Mouse (Mus musculus) embryonic stem cell, embryonic (primary cell): ENCODE measurements at regions not wholly inside any gene's neighbourhood (a gene's known extent, or its start where the extent isn't known, plus 50 kb on each side); places are given as distances from the start of the nearest gene placed in this dataset.

Experiments used
- CTCF ChIA-PET, 4 experiments: fragments of 300-600 bp in 2 of 4; fragments of 350-600 bp in 2 of 4; sonication (Branson Sonifier 250); formaldehyde crosslinking; loops; one replicate each; lab custom pipeline; 2022; ENCODE audit warnings: inconsistent platforms in 2 of 4; lab: Charles Lee
- POLR2A ChIA-PET, 4 experiments: fragments of 300-600 bp in 2 of 4; fragments of 350-600 bp in 2 of 4; sonication (Branson Sonifier 250); formaldehyde crosslinking; loops; one replicate each; lab custom pipeline; 2022; ENCODE audit warnings: antibody characterized with exemption in 4 of 4, inconsistent platforms in 1 of 4; lab: Charles Lee

DNA sequence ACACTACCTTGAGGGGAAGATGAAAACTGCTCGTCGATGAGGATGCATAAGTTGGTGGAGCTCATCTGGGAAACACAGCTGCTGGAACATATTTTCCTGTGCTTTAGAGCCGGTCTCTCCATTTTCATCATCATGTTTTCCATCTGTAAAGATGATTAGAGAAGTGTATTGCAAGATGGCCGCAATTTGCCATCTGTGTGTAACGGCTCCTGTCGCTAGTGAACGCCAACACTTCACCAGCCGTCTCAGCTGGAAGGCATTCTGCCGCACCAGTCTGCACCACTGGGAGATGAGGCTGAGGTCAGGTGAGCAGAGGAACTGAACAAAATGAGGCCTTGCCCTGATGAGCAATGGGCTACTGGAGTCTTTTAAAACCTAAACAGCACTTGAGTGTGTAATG lies 57.4 kb downstream of the Gm21962 start:
- ChIA-PET POLR2A (no interaction called here), CTCF (no interaction called here)

DNA sequence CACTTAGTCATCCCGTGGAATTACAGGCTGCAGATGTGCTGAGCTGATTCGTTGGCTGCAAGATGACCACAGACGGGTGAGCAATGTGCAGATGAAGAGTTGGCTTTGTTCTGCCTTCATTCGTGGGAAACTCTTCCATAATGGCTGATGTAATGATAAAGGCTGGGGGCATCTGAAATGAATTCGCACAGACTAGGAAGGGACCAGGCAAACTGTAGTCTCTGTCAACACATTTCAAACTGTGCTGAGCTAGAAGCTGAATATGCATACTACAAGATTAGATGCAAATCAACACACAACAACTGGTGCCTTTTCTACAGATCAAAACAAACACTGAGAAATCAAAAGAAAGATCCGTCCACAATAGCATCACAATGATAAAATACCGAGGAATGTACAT lies 58.1 kb downstream of the Gm21962 start:
- POLR2A ChIA-PET, result interaction anchor here in 1 of 4 experiments (0.6 kb wide), 1 partner anchor 9 kb away, joined by 3 read pairs; no protein-coding TSS in a partner anchor
- CTCF ChIA-PET, result no interaction called here

DNA sequence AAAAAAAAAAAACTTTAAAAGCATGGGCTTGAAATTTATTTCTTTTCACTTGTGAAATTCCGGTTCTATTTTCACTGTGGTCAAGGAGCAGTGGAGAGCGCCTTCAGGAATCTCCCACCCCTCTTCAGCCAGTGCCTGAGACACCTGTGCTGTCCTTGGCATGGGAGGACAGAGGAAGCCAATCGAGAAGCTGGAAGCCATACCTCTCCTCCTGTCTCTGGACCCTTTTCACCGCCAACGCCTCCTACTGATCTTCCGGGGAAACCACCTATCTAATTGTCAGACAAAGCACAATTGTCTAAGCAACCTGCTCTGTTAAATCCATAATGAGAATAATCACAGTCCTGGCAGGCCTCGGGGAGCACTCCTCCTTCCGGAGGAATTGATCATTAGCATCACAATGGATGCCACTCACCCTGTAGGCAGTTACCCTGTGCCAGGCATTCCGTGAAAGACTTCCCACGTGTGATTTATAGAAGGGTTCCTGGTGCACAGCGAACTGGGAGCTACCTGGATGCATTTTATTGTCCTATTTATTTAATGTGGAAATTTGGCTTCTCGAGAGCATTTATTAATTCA lies 66.0 kb downstream of the Gm21962 start:
- CTCF ChIA-PET, result interaction anchor here in 2 of 4 experiments (0.7 to 1.1 kb wide), 2 partner anchors 15 to 1826 kb away, joined by 3 read pairs; no protein-coding TSS in a partner anchor
- POLR2A ChIA-PET, result interaction anchor here in 1 of 4 experiments (0.7 kb wide), 1 partner anchor 332 kb away, joined by 4 read pairs; no protein-coding TSS in a partner anchor

DNA sequence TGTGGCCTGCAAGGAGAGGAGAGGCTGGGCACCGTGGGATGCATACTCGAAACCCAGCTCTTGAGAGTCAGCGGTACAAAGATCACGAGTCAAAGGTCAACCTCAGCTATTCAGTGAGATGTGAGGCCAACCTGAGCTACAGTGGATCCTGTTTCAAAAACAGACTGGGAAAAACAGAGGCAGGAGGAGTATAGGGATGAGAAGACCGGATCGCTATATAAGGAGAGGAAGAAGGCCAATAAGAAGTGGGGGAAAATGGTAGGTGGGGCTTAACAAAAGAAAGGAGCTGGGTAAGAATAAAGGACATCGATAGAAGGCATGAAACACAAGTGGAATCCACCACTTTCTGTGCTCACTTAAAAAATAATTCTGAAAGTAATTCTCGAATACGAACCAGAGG lies 70.2 kb downstream of the Gm21962 start:
- CTCF ChIA-PET, result interaction anchor here in 1 of 4 experiments (1.0 kb wide), 1 partner anchor 11 kb away, joined by 4 read pairs; no protein-coding TSS in a partner anchor
- POLR2A ChIA-PET, result no interaction called here

DNA sequence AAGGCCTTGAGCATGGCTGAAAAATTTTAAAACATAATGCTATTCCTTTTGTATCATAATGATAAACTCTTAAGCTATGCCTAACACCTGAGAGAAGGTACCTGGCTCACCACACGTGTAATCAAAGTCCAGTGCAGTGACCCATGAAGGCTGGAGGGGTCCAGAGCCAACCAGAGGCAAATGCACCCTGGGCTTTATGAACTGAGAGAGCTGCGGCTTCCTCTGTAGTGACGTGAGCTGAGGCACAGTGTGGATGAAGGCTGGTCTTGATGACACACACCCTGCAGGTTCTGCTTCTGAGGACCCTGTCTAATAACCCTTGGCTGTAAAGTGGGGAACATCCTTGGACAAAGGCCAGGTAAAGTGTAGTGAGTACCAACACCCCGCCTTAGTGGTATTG lies 70.8 kb downstream of the Gm21962 start:
- ChIA-PET CTCF (interaction anchor here in 1 of 4 experiments (0.6 to 1.0 kb wide), 2 partner anchors 9 to 11 kb away, joined by 4 read pairs; no protein-coding TSS in a partner anchor), POLR2A (no interaction called here)

DNA sequence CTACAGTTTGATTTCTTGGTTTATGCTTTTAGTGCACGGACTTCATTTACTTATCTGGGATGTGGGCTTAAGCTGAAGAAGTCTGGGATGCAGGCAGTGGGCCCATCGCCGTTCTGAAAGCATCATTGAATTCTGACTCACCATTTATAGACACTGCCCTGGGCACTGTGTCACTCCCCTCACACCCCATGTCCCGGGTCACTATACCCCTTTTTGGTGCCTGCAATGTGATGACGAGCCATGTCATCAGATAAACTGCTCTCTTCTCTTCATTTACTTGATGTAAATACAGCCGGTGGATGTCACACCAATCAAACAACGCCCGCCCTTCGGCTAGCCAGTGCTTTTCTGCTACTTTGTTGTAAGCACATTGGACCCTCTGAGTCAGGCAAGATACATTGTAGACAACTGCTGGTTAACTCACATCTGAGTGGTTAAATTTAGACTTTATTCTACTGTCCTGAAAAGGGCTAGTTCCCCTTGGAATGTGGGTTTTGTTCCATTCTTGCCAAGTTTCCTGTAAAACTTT lies 80.5 kb downstream of the Gm21962 start:
- POLR2A ChIA-PET, result no interaction called here

DNA sequence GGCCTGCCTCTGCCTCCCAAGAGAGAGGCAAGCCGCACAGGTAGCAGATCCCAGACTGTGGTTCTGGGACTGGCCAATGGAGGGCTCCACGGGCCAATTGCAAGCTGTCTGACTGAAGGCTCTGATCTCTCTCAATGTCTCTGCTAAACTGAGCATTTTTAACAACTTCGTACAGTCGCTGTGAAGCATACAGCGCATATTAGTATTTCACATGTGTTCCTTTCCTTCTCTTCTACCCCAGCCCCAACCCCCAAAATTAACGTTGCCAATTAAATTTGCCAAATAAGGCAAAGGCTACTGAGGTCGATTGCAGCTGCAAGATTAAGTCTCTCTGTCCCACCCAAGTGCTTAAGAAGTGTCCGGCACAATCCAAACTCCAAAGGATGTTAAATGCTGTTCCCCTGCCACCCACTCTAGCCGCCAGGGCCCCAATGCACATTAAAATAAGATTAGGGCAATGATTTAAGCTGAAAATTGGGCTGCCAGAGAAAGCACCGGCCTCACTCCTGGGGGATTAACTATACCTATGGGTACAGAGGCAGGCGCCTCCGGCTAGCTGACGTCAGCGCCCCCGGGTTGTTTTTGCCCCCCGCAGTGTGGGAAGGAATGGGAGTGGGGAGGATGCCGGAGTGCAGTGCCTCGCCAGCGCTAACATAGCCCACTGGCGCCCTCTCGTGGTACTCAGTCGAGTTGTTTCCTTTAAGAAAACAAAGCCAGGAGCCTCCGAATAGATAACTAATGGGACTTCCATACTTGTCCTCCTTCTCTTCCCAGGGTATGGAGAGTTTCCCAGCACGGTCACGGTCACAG lies 81.3 kb downstream of the Gm21962 start:
- ChIA-PET POLR2A (interaction anchor here in 1 of 4 experiments (0.5 kb wide), 1 partner anchor 100 kb away, joined by 3 read pairs; no protein-coding TSS in a partner anchor), CTCF (interaction anchor here (0.5 to 1.3 kb wide), 8 partner anchors 11 to 205 kb away, joined by 3 to 5 read pairs (median 4); no protein-coding TSS in a partner anchor)

More for the DNA sequence above, 80.5 kb downstream of the Gm21962 start:
- CTCF ChIA-PET, result interaction anchor here in 2 of 4 experiments (0.5 to 0.7 kb wide), 2 partner anchors 9 to 103 kb away, joined by 4 to 5 read pairs; no protein-coding TSS in a partner anchor

DNA sequence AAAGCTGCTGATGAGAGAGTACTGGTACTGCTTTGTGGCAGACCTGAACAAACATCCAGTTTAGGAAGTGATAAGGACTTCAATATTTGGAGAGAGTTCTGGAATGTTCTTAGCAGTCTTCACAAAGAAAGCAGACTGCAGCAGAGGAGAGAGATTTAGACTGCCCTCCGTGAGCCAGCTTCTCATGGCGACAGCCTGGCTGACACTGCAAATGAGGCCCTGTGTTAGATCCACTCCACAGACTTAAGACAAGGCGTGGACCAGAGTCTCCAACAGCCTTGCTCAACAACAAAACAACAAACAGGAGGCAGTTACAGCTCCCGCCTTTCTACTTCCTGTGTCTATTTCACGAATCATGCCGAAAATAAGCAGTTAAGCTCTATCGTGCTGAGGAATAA lies 81.9 kb downstream of the Gm21962 start:
- ChIA-PET CTCF (interaction anchor here in 2 of 4 experiments (0.9 to 1.3 kb wide), 3 partner anchors 11 to 113 kb away, joined by 3 to 4 read pairs (median 3); no protein-coding TSS in a partner anchor), POLR2A (interaction anchor here in 2 of 4 experiments (0.5 to 1.4 kb wide), 2 partner anchors 99 to 111 kb away, joined by 3 to 4 read pairs; partner anchors contain the start of gene H2afz (in 1 of the 2))

DNA sequence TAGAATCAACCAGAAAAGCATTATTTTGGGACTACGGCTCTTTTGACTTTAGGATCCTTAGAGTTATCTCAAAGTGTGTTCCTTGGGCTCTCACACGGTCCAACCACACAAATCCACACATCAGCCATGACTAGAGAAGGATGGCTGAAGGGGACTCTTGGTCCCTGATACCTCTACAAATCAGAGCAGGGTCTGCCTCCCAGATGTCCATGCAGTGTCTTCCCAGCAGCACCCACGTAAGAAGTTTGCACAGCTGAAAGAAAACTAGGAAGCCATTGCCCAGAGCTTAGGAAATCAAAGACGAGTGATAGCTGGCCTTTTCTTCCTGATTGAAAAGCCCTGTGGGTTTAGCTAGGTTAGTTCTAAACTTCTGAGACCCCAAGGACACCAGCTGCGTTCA lies 84.1 kb downstream of the Gm21962 start:
- ChIA-PET POLR2A (interaction anchor here in 1 of 4 experiments (0.8 to 1.3 kb wide), 2 partner anchors 109 to 112 kb away, joined by 3 to 4 read pairs; partner anchors contain the start of gene H2afz), CTCF (interaction anchor here in 1 of 4 experiments (0.6 kb wide), 1 partner anchor 23 kb away, joined by 3 read pairs; no protein-coding TSS in a partner anchor)

DNA sequence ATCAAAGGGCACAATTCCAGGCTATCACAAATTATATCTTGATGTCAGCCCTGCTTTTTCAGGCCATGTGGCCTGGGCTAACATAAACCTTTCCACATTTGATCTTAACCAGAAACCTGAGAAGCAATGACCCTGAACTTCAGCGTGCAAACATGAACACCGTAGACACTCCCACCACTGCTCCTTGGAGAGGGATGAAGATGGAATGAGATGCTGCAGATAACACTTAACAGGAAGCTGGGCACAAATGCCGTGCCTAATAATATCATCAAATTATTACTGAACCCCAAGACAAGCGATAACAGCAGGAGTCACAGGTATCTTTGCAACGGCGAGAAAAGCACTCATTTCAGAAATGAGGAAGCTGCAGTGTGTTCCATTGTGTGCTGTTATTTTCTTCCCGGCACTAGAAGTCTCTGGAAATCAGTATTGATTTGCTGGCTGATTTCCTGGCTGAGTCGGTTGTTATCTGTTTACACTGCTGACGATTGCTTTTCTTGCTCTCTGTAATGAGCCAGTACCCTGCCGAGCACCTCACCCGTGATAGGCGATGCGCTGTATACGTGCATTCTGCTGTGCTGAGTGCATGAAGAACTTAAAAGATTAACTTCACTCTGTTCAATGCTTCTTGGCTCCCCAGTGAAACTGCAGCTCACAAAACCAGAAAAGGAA lies 91.0 kb downstream of the Gm21962 start:
- ChIA-PET CTCF (interaction anchor here in 1 of 4 experiments (0.6 kb wide), 1 partner anchor 1909 kb away, joined by 3 read pairs; no protein-coding TSS in a partner anchor), POLR2A (interaction anchor here in 3 of 4 experiments (0.7 to 1.6 kb wide), 3 partner anchors 102 to 110 kb away, joined by 3 to 6 read pairs (median 3); partner anchors contain the start of gene H2afz (in 2 of the 3))

DNA sequence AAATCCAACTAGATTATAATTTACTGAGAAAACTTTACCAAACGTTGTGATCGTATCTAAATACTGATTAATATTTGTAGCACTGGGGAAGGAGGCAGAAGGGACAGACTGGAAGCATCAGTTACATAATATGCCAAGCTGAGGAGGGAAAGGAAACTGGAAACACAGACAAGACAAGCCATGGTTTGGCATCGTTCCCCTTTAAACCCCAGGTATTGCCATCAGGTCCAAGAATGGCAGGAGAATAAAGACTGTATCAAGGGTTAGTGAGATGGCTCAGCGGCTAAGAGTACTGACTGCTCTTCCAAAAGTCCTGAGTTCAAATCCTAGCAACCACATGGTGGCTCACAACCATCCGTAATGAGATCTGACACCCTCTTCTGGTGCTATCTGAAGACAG lies 92.1 kb downstream of the Gm21962 start:
- POLR2A ChIA-PET, result interaction anchor here in 1 of 4 experiments (1.6 kb wide), 1 partner anchor 101 kb away, joined by 6 read pairs; the partner anchor contains the start of gene H2afz
- CTCF ChIA-PET, result interaction anchor here in 1 of 4 experiments (0.6 kb wide), 1 partner anchor 102 kb away, joined by 3 read pairs; no protein-coding TSS in a partner anchor

DNA sequence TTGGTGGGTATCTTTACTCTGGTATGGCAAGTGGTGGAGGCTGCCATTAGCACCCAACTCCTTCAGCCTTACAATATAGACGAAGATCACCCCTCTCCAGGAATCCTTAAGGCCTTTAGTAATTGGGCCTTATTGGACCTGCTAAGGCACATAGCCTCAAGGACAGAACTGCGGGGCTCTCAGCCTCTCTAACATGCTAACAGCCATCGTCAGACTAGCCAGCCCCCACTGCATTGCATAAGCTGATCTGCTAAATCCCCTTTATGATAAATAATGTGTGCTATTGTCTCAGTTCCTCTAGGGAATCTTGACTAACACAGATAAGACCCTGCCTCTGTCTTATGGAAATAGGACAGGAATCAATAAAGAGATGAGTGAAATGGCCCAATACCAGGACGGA lies 95.7 kb upstream of the H2afz start:
- POLR2A ChIA-PET, result interaction anchor here in 1 of 4 experiments (1.4 kb wide), 1 partner anchor 95 kb away, joined by 3 read pairs; the partner anchor contains the start of gene H2afz
- CTCF ChIA-PET, result no interaction called here

DNA sequence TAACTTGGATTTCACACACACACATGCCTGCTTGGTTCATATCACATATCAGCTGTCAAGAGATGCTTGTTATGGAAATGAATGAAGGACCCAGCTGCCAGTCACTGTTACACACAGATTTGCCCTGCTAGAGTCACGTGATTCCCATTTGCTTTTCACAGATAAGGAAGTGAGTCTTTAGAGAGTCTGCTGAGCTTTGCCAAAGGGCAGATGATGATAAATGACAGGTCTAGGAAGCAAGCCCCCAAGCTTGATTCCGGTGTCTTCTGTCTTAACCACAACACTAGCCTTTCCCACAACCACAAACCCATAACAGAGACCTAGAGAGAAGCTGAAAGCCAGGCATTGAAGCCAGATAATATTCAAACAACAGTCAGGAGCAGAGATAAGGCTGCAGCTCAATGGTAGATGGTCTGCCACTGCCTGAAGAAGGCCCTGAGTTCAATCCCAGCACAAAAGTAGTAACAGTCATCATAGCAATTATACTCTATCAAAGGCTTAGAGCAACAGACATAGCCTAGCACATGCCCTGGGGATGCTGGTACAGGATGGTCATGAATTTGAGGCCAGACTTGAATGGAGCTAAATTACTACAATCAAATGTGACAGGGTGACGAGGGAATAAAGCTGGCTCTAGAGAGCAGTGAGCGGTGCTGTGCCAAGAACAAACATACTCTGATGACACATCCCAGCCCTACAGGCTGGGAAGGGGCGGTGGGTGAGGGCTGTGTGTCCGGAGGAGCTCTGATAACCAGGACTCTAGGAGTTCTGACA lies 89.0 kb upstream of the H2afz start:
- ChIA-PET CTCF (interaction anchor here in 1 of 4 experiments (1.8 kb wide), 1 partner anchor 216 kb away, joined by 3 read pairs; no protein-coding TSS in a partner anchor), POLR2A (interaction anchor here in 2 of 4 experiments (0.6 to 1.9 kb wide), 3 partner anchors 88 to 995 kb away, joined by 3 to 7 read pairs (median 4); partner anchors contain the start of gene H2afz (in 1 of the 2))

DNA sequence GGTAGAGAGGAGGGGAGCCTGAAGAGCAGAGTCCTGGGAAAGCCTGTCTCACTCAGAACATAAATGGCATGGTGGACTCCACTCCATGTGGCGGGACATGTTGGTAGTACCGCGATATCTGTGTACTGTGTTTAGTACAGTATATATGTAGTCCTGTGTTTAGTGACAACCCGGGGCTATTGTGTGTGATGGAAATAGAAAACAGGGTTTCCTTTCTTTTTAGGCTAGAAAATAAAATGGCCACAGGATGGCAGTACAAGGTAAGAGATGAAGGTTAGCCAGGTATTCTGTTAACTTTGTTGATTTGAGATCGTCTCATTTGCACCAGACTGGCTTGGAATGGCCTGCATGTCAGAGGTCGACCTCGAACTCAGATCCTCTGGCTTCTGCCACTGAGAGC lies 86.2 kb upstream of the H2afz start:
- POLR2A ChIA-PET, result interaction anchor here in 3 of 4 experiments (0.6 to 5.9 kb wide), 13 partner anchors 9 to 369 kb away, joined by 3 to 159 read pairs (median 14); partner anchors contain the start of genes H2afz (in 3 of the 3), Mttp (in 2 of the 3), Trmt10a (in 2 of the 3) and Dnajb14 (in 1 of the 3)
- CTCF ChIA-PET, result interaction anchor here in 3 of 4 experiments (0.6 to 4.4 kb wide), 8 partner anchors 103 to 420 kb away, joined by 3 to 22 read pairs (median 6); partner anchors contain the start of genes Mttp (in 2 of the 3) and Trmt10a (in 1 of the 3)

DNA sequence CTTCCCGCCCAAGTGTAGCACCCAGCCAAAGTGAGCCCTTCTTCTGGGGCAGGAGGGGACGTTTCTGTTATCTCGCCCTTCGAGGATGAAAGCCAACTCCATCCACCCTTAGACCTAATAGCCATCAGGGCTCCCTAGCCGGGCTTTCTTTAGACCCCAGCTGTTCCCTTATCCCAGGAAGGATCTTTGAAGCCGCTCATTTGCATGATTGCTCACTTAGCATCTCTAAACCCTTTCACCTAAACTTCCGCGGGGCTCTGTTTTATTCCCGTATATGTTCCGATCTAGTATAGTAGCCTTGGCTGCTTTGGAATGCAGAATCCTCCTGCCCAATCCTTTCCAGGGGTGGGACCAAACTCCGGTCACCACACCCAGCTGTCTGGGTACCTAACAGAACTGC lies 84.3 kb upstream of the H2afz start:
- POLR2A ChIA-PET, result interaction anchor here (0.5 to 5.9 kb wide), 60 partner anchors 16 to 452 kb away, joined by 3 to 159 read pairs (median 5); partner anchors contain the start of genes H2afz (in 4 of the 4), Mttp (in 4 of the 4), Trmt10a (in 4 of the 4) and Dnajb14 (in 3 of the 4)

DNA sequence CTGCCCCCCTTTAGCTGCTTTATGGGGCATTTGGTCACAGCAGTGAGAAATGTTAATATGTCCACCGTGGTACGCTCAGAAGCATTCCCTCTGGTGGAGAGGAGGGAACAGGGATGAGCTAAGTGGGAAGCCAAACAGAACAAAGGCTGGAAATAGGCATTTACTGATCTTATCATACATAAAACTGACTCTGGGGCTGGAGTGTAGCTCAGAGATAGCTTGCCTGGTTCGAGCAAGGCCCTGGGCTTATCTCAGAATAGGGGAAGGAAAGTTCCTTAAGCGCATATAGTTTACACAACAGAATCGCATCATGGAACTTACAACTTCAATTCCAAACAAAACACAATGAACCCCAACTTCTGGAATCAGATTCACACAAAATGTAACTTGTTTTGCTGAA lies 81.5 kb upstream of the H2afz start:
- CTCF ChIA-PET, result interaction anchor here in 1 of 4 experiments (0.9 kb wide), 1 partner anchor 83 kb away, joined by 3 read pairs; no protein-coding TSS in a partner anchor
- POLR2A ChIA-PET, result interaction anchor here (0.6 to 5.6 kb wide), 6 partner anchors 49 to 331 kb away, joined by 3 to 121 read pairs (median 4); partner anchors contain the start of genes H2afz (in 4 of the 4) and Dnajb14 (in 1 of the 4)

More for the DNA sequence above, 84.3 kb upstream of the H2afz start:
- CTCF ChIA-PET, result interaction anchor here (0.9 to 4.4 kb wide), 16 partner anchors 65 to 418 kb away, joined by 3 to 22 read pairs (median 5); partner anchors contain the start of genes Mttp (in 3 of the 4), H2afz (in 2 of the 4) and Trmt10a (in 1 of the 4)
